Mouse (Mus musculus) G1E-ER4 (cell line): Measurements from ENCODE around the gene Olfr419. TPM values are rescaled to one million over a fixed set of nuclear protein-coding genes. Genes with fewer than 3 reads are reported as not detected.

Experiments
- GATA1 ChIP-seq: IDR thresholded peaks from one replicate; pipeline ENCODE4 v1.8.0; 2012; ENCODE audit warnings: low read length, inconsistent platforms
- polyA plus RNA-seq: library from polyadenylated mRNA; stranded (reverse); fragments of >175 nt; gene quantifications from 2 replicates; pipeline ENCODE4 v1.2.3, GENCODE M21; 2012

The Olfr419 gene
- polyA plus RNA-seq, result not detected in 2 replicates

DNA sequence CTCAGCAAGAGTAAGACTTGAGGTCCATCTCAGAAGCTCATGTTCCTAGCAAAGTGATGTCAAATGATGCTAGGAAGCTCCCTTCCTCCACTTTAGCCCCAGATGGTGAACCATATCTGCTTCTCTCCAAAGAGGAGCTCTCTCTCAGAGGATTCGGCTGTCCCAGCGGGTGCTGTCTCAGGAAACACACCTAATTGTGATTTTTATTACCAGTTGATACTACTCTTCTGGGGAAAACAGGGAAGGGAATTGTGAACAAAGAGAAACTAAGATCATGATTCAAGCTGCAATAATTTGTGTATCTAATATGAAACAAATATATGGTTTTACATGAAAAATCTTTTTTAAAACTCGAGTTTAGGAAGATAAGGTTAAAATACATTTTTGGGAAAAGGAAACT lies at the start of gene Olfr419:
Gene Olfr419, minus strand, starts transcription at position 101 of the 400 bp plus-strand sequence.
- TF ChIP-seq GATA1, result no peak

GRCm38 (mm10) chr1:174270643-174271042 lies 18.8 kb upstream of the Olfr419 start:
- no peak for TF ChIP-seq GATA1

DNA sequence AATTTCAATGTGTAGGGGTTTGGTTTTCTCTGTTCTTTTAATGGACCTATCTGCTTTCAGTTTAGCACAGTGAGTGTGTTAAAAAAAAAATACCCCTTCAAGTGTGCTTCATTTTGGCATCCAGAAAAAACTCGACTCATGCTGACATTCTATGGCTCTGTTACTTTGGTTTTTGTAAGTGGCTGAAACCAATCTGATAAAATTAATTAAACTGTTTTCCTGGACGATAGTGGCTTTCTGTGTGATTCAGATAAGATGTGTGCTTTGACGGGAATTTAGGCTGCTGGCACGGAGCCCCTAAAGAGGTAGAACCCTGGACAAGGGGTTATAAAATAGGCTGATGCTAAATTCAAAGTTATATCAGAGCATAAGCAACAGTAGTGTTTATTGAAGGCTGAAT lies 17.3 kb upstream of the Olfr419 start:
- no peak for TF ChIP-seq GATA1

DNA sequence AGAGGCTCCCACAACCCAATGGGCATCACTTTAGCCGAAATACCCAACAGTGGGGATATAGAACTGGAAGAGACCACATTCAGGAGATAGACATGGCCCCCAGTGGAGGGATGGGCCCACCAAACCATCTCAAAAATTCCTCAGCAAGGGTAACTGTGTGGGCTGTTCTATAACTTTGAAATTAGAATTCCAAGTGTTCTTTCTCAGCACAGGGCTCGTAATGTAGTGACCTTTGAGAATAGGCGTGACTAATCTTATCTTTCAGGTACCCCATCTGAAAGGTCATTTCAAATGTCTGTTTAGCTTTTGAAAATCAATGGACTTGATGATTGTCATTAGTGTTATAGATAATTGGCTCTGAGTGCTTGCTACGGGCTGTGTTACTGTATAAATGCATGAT lies 16.0 kb upstream of the Olfr419 start:
- no peak for TF ChIP-seq GATA1

DNA sequence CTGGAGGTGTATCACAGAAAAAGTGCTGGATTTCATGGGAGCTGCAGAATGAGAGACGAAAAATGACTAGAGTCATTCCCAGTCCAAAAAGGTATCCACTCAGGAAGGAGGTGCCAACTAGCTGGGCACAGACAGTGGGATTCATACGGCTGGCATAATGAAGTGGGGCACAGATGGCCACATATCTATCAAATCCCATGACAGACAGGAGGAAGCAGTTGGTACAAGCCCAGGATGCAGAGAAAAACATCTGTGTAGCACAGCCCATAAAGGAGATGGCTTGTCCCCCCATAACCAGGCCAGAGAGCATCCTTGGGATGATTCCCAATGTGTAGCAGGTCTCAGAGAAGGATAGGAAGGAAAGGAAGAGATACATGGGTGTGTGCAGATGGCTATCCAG lies 1.5 kb downstream of the Olfr419 start:
- no peak for TF ChIP-seq GATA1

GRCm38 (mm10) chr1:174247170-174247569 lies 4.7 kb downstream of the Olfr419 start:
- no peak for TF ChIP-seq GATA1

DNA sequence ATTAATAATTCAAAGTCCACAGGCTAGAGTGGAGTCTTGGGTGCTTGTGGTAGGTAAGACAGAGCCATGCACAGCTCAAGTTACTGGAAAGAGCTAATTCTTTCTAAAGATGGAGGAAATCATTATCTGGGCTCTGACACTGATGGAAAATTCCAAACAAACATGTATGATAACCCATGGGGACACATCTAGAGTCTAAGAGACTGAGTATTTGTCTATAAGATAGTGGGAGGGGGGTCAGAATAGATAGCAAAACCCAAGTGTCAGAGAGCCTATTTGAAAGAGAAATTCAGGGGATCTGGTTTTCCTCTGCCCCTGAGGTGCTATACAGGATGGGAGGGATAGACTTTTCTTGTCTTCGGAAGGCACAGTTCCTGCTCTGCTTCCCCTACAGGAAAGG lies 5.8 kb downstream of the Olfr419 start:
- no peak for TF ChIP-seq GATA1

GRCm38 (mm10) chr1:174244621-174245020 lies 7.2 kb downstream of the Olfr419 start:
- TF ChIP-seq GATA1, result no peak

DNA sequence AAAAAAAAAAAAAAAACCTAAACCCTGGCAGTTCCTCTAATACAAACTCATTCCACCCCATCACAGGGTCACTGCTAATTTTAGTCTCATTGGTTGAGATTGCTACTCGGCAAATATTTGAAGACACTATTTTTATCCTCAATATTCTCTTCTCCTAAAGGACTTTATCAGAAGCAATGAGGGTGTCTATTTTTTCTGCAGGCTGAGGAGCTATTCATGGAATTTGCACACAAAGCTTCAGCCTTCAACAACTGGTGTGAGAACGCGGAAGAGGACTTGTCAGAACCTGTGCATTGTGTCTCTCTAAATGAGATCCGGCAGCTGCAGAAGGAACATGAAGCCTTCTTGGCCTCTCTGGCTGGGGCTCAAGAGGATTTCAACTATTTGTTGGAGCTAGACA lies 11.9 kb downstream of the Olfr419 start:
- no peak for TF ChIP-seq GATA1

DNA sequence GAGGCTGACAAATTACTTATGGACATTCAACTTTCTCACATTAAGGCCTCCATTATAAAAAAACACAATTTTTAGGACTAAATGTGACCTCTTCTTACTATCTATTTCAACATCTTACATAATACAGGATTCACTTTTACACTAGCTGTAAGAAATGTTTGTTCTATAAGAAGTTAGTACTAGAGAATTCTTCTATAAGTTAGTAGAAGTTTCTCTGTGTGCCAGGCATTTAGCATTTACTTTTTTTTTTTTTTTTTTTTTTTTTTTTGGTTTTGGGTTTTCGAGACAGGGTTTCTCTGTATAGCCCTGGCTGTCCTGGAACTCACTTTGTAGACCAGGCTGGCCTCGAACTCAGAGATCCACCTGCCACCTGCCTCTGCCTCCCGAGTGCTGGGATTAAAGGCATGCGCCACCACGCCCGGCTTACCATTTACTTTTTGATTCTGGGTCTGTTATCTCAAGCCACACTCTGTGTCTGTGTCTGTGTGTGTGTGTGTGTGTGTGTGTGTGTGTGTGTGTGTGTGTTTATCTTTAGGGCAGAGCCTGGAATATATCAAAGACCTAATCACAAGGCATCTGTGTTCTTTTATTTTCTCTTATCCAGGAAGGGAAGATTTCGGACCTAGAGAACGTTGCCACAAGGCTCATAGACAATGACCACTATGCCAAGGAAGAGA lies 35.2 kb downstream of the Olfr419 start:
- TF ChIP-seq GATA1, result no peak

GRCm38 (mm10) chr1:174215270-174216038 lies 36.4 kb downstream of the Olfr419 start:
- no peak for TF ChIP-seq GATA1

DNA sequence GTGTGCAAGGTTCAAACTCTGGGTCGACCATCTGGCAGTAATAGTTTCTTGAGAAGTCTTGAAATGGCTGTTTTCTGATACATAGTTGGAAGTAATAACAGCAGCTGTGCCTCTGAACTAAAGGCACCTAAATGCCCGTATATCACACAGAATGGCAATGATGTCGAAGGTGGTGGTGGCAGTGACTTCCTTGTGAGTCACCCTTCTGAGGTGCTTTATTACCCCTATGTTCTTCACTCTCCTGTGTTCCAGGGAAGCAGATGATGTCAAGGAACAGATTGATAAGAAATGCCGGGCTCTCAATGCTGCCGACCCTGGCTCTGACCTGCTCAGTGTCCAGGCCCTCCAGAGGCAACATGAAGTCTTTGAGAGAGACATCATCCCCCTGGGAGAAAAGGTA lies 39.6 kb downstream of the Olfr419 start:
- TF ChIP-seq GATA1, result no peak

GRCm38 (mm10) chr1:174204699-174205098 lies 47.2 kb downstream of the Olfr419 start:
- no peak for TF ChIP-seq GATA1

Other genes starting within 250 kb of the Olfr419 start
- not detected in 2 replicates for gene Ifi205, start 220.3 kb downstream of the Olfr419 start, polyA plus RNA-seq
- not detected in 2 replicates for gene Olfr433, start 211.4 kb downstream of the Olfr419 start, polyA plus RNA-seq
- not detected in 2 replicates for gene Olfr432, start 202.9 kb downstream of the Olfr419 start, polyA plus RNA-seq
- not detected in 2 replicates for gene Olfr430, start 185.5 kb downstream of the Olfr419 start, polyA plus RNA-seq
- not detected in 2 replicates for gene Olfr429, start 167.7 kb downstream of the Olfr419 start, polyA plus RNA-seq
- not detected in 2 replicates for gene Olfr427, start 155.2 kb downstream of the Olfr419 start, polyA plus RNA-seq
- gene Olfr231, start 130.9 kb downstream of the Olfr419 start, polyA plus RNA-seq, result not detected in 2 replicates
- not detected in 2 replicates for gene Olfr424, start 120.5 kb downstream of the Olfr419 start, polyA plus RNA-seq
- not detected in 2 replicates for gene Olfr420, start 96.4 kb downstream of the Olfr419 start, polyA plus RNA-seq
- 2.9 and 3.0 TPM in 2 replicates for gene Spta1, start 79.3 kb downstream of the Olfr419 start, polyA plus RNA-seq
- gene Mptx1, start 78.5 kb upstream of the Olfr419 start, polyA plus RNA-seq, result not detected in 2 replicates
- gene Olfr417, start 113.1 kb upstream of the Olfr419 start, polyA plus RNA-seq, result not detected in 2 replicates
- gene Olfr248, start 139.0 kb upstream of the Olfr419 start, polyA plus RNA-seq, result not detected in 2 replicates
- not detected in 2 replicates for gene Olfr414, start 172.0 kb upstream of the Olfr419 start, polyA plus RNA-seq
- gene Olfr220, start 190.0 kb upstream of the Olfr419 start, polyA plus RNA-seq, result not detected in 2 replicates
- gene Fmn2, start 249.8 kb upstream of the Olfr419 start, polyA plus RNA-seq, result not detected in 2 replicates